26 mouse cellular contexts compared by ENCODE assay signal in genomic region chr2:48065162-48065561, GRCm38 (mm10).
"Had no signal": no experiment of that assay in that cellular context is flagged by ENCODE, and none has a peak within 500 bp of the region (broad histone marks: within the 10 kb centered on the region; RNA-seq: fewer than 3 reads in every experiment).

No protein-coding gene starts in this region.

- DNase-seq: gastrocnemius, postnatal 14 days; gastrocnemius, postnatal 36 days; heart, adult 11 months; heart, adult 2 months; heart, postnatal 14 days; heart, postnatal 36 days; kidney, adult 11 months; kidney, adult 2 months; kidney, adult 9 months; kidney, postnatal 14 days; kidney, postnatal 36 days; layer of hippocampus, adult 9-11 months; layer of hippocampus, postnatal 36 days had no signal

- H3K27me3 ChIP-seq: heart, embryonic 13.5 days; heart, embryonic 15.5 days; hindbrain, embryonic 12.5 days; kidney, embryonic 15.5 days; limb, embryonic 13.5 days; limb, embryonic 15.5 days; liver, embryonic 12.5 days had no signal

- H3K4me2 ChIP-seq: heart, embryonic 11.5 days; heart, embryonic 13.5 days; heart, embryonic 15.5 days; hindbrain, embryonic 12.5 days; hindbrain, embryonic 14.5 days; kidney, embryonic 15.5 days; limb, embryonic 13.5 days; limb, embryonic 15.5 days; liver, embryonic 12.5 days had no signal

- ATAC-seq: hindbrain, embryonic 16.5 days; intestine, embryonic 16.5 days; liver, embryonic 12.5 days had no signal

- H3K36me3 ChIP-seq: heart, embryonic 13.5 days; heart, embryonic 15.5 days; hindbrain, embryonic 12.5 days; kidney, embryonic 15.5 days; limb, embryonic 13.5 days; limb, embryonic 15.5 days; liver, embryonic 12.5 days had no signal

- H3K4me3 ChIP-seq: heart, adult 2 months; heart, embryonic 13.5 days; heart, embryonic 15.5 days; hindbrain, embryonic 12.5 days; kidney, embryonic 15.5 days; limb, embryonic 13.5 days; limb, embryonic 15.5 days; liver, embryonic 12.5 days had no signal

- H3K27ac ChIP-seq: heart, adult 2 months; heart, embryonic 13.5 days; heart, embryonic 15.5 days; hindbrain, embryonic 12.5 days; hindbrain, embryonic 14.5 days; kidney, embryonic 15.5 days; kidney, postnatal 0 days; limb, embryonic 13.5 days; limb, embryonic 15.5 days; liver, embryonic 12.5 days; liver, embryonic 14.5 days had no signal

- H3K9ac ChIP-seq: heart, embryonic 13.5 days; heart, embryonic 15.5 days; hindbrain, embryonic 12.5 days; hindbrain, embryonic 14.5 days; kidney, embryonic 15.5 days; limb, embryonic 13.5 days; limb, embryonic 15.5 days; liver, embryonic 12.5 days; liver, embryonic 14.5 days had no signal

- H3K4me1 ChIP-seq: heart, embryonic 13.5 days; heart, embryonic 15.5 days; hindbrain, embryonic 12.5 days; kidney, embryonic 15.5 days; limb, embryonic 13.5 days; limb, embryonic 15.5 days; liver, embryonic 12.5 days had no signal

- H3K9me3 ChIP-seq: heart, embryonic 13.5 days; heart, embryonic 15.5 days; hindbrain, embryonic 12.5 days; kidney, embryonic 15.5 days; limb, embryonic 13.5 days; limb, embryonic 15.5 days; liver, embryonic 12.5 days had no signal
